Mouse (Mus musculus): ENCODE data around the gene Isy1. TPM values are rescaled to one million over a fixed set of nuclear protein-coding genes. Genes with fewer than 3 reads are reported as not detected.

Gene Isy1
- total and polyA plus RNA-seq, 3 experiments = 43.8 to 140 (median 77.4) TPM

- Histone ChIP-seq H3K4me1 (ENCODE audit: control insufficient read depth in 1 of 2, insufficient read depth in 2 of 2) (peaks cover 6 to 57% of the 10 kb centered on the region in 2 experiments), H3K9ac (ENCODE audit: insufficient read depth, low read depth) (peak overlapping the region; percentile 95), H3K9me3 (replicated peaks; ENCODE audit: low read length) (no peaks in the 10 kb centered on the region), H3K27ac (ENCODE audit: insufficient read depth, low read depth) (no peak overlapping the region), H3K27me3 (replicated peaks) (no peaks in the 10 kb centered on the region), H3K4me2 (ENCODE audit: insufficient read depth, low read depth, poor library complexity, severe bottlenecking) (peak overlapping the region; percentile 68), H3K4me3 (replicated peaks in 1 of 3; ENCODE audit: low read depth in 2 of 3, low read length in 2 of 3, poor library complexity in 1 of 3) (peak overlapping the region; percentile 82 to 96 (median 95)), H3K36me3 (replicated peaks in 1 of 2; ENCODE audit: control insufficient read depth in 1 of 2, insufficient read depth in 1 of 2, low read length in 1 of 2) (peaks cover 23 to 42% of the 10 kb centered on the region in 2 experiments), H3K79me2 (replicated peaks; ENCODE audit: control insufficient read depth, extremely low read depth, insufficient read depth, poor library complexity, severe bottlenecking) (peaks cover 53% of the 10 kb centered on the region)
- in situ Hi-C loops (cut with MboI; ENCODE audit: low pct_ligation_motif_present, low pct_unique_long_range_greater_than_20kb, low sequenced_read_pairs) = no loop called here
- peak; percentile 87 for DNase-seq (ENCODE audit: extremely low read depth)
- dilution Hi-C loops (cut with MboI; ENCODE audit: extremely low pct_ligation_motif_present, extremely low pct_unique_long_range_greater_than_20kb, low sequenced_read_pairs) = no loop called here
- no peak for TF ChIP-seq USF2 (conservative IDR thresholded peaks at IDR 0.05; ENCODE audit: low read depth, low read length)
- TF ChIP-seq GABPA (IDR thresholded peaks at IDR 0.05; ENCODE audit: insufficient replicate concordance, low read depth, low read length) = no peak
- peak; percentile 40; the same call in 1 of the 2 replicates for TF ChIP-seq TBP (conservative IDR thresholded peaks at IDR 0.05; ENCODE audit: low read depth, low read length)
- TF ChIP-seq POLR2A (IDR thresholded peaks at IDR 0.05; ENCODE audit: low read depth, low read length) = peak; percentile 57; the same call in 1 of the 2 replicates
- no peak for TF ChIP-seq BHLHE40 (IDR thresholded peaks at IDR 0.05; ENCODE audit: low read depth, low read length)
These were observed 11.2 kb upstream of the Isy1 start for GRCm38 (mm10) chr6:87849780-87850154.

GRCm38 (mm10) chr6:87846813-87847212, 8.2 kb upstream of the Isy1 start:
- DNase-seq (ENCODE audit: extremely low read depth) = no peak
- Histone ChIP-seq H3K4me1 (ENCODE audit: control insufficient read depth in 1 of 2, insufficient read depth in 2 of 2) (peaks cover 3 to 67% of the 10 kb centered on the region in 2 experiments; a peak in 3 of 4 replicates), H3K27ac (ENCODE audit: insufficient read depth, low read depth) (no peak overlapping the region), H3K4me2 (ENCODE audit: insufficient read depth, low read depth, poor library complexity, severe bottlenecking) (peak overlapping the region; percentile 97), H3K9ac (ENCODE audit: insufficient read depth, low read depth) (peak overlapping the region; percentile 48; the same call in 1 of the 2 replicates), H3K36me3 (replicated peaks in 1 of 2; ENCODE audit: control insufficient read depth in 1 of 2, insufficient read depth in 1 of 2, low read length in 1 of 2) (peaks cover 47 to 72% of the 10 kb centered on the region in 2 experiments), H3K4me3 (replicated peaks in 1 of 3; ENCODE audit: low read depth in 2 of 3, low read length in 2 of 3, poor library complexity in 1 of 3) (peak overlapping the region in 2 of 3 experiments; percentile 26 to 96), H3K27me3 (replicated peaks) (no peaks in the 10 kb centered on the region), H3K9me3 (replicated peaks; ENCODE audit: low read length) (no peaks in the 10 kb centered on the region), H3K79me2 (replicated peaks; ENCODE audit: control insufficient read depth, extremely low read depth, insufficient read depth, poor library complexity, severe bottlenecking) (peaks cover 75% of the 10 kb centered on the region)
- dilution Hi-C loops (cut with MboI; ENCODE audit: extremely low pct_ligation_motif_present, extremely low pct_unique_long_range_greater_than_20kb, low sequenced_read_pairs) (no loop called here), in situ Hi-C loops (cut with MboI; ENCODE audit: low pct_ligation_motif_present, low pct_unique_long_range_greater_than_20kb, low sequenced_read_pairs) (no loop called here)
- no peak for TF ChIP-seq TBP (conservative IDR thresholded peaks at IDR 0.05; ENCODE audit: low read depth, low read length)
- TF ChIP-seq MEF2A (IDR thresholded peaks at IDR 0.05; ENCODE audit: borderline replicate concordance, low read depth, low read length) = no peak
- no peak for TF ChIP-seq UBTF (IDR thresholded peaks at IDR 0.05; ENCODE audit: low read depth, low read length)
- no peak for TF ChIP-seq POLR2AphosphoS2 (IDR thresholded peaks at IDR 0.05; ENCODE audit: low read depth, low read length)
- TF ChIP-seq MAZ (IDR thresholded peaks at IDR 0.05; ENCODE audit: low read depth, low read length) = no peak
- TF ChIP-seq MXI1 (IDR thresholded peaks at IDR 0.05; ENCODE audit: low read depth, low read length) = no peak
- no peak for TF ChIP-seq IRF4 (IDR thresholded peaks at IDR 0.05; ENCODE audit: low read depth, low read length)
- TF ChIP-seq ETS1 (conservative IDR thresholded peaks at IDR 0.05; ENCODE audit: low read depth, low read length) = no peak
- TF ChIP-seq ZMIZ1 (IDR thresholded peaks at IDR 0.05; ENCODE audit: low read depth, low read length) = no peak
- no peak for TF ChIP-seq JUND (conservative IDR thresholded peaks at IDR 0.05; ENCODE audit: low read depth, low read length)
- no peak for TF ChIP-seq HCFC1 (IDR thresholded peaks at IDR 0.05; ENCODE audit: low read depth, low read length)

Data from CH12.LX (cell line).